Mouse (Mus musculus): ENCODE results near the gene Smco3. TPM values are rescaled to one million over a fixed set of nuclear protein-coding genes. Genes with fewer than 3 reads are reported as not detected.

The Smco3 gene
- total and polyA plus RNA-seq, 3 experiments = not detected

DNA sequence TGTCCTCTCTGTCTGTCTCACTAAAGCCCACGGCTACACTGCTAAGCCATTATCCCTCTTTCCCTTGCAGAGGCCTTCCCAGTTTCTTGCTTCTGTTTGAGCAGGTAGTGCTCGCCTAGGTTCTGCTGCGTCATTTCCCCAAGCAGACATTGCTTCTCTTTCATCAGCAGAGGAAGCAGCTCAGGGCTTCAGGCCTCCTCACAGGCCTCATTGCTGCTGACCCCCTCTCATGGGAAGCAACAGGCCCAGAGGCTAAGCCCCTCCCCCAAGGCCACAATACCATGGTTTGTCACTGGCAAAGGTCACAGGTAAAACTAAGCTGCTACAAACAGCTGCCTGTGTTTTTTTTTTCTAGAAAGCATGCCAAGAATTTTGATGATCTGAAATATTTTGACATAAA lies 17.5 kb upstream of the Smco3 start:
- H3K27me3 ChIP-seq (ENCODE audit: control insufficient read depth in 1 of 2, insufficient read depth in 2 of 2, low read length in 2 of 2) = no peaks in the 10 kb centered on the region
- no peak overlapping the region for H3K27ac ChIP-seq (ENCODE audit: control insufficient read depth, low read depth, low read length)
- H3K9ac ChIP-seq (ENCODE audit: control insufficient read depth, low read depth, low read length, poor library complexity, severe bottlenecking) = no peak overlapping the region
- peak; percentile 26 for DNase-seq (ENCODE audit: low read depth, low spot score)
- no peak overlapping the region for H3K4me3 ChIP-seq (ENCODE audit: control insufficient read depth in 1 of 2, insufficient read depth in 1 of 2, low read depth in 2 of 2, low read length in 2 of 2)
- no peaks in the 10 kb centered on the region for H3K79me2 ChIP-seq (ENCODE audit: control insufficient read depth, insufficient read depth, low read length, poor library complexity)
- H3K36me3 ChIP-seq (ENCODE audit: control insufficient read depth in 1 of 2, insufficient read depth in 2 of 2, low read length in 2 of 2) = peaks cover 0 to 9% of the 10 kb centered on the region in 2 experiments; a peak in 2 of 4 replicates
- H3K4me1 ChIP-seq (ENCODE audit: control insufficient read depth in 1 of 2, insufficient read depth in 2 of 2, low read length in 2 of 2) = peaks cover 0 to 26% of the 10 kb centered on the region in 2 experiments; a peak in 3 of 4 replicates
- no peak for TF ChIP-seq POLR2AphosphoS2 (IDR thresholded peaks at IDR 0.05; ENCODE audit: low read length)
- TF ChIP-seq MAZ (IDR thresholded peaks at IDR 0.05; ENCODE audit: low read depth, low read length) = no peak
- TF ChIP-seq POLR2A (IDR thresholded peaks at IDR 0.05; ENCODE audit: control insufficient read depth in 1 of 2, insufficient read depth in 1 of 2, low read depth in 1 of 2, low read length in 2 of 2, poor library complexity in 1 of 2) = no peak
- TF ChIP-seq ZMIZ1 (IDR thresholded peaks at IDR 0.05; ENCODE audit: low read depth, low read length) = no peak
- no peak for TF ChIP-seq HCFC1 (IDR thresholded peaks at IDR 0.05; ENCODE audit: low read depth, low read length)
- TF ChIP-seq MEF2A (IDR thresholded peaks at IDR 0.05; ENCODE audit: extremely low read depth, insufficient replicate concordance, low read depth, low read length, poor library complexity, severe bottlenecking) = no peak
- TF ChIP-seq CHD2 (IDR thresholded peaks at IDR 0.05; ENCODE audit: low read length) = no peak
- TF ChIP-seq GABPA (IDR thresholded peaks at IDR 0.05; ENCODE audit: low read depth, low read length) = no peak
- no peaks in the 10 kb centered on the region for H3K9me3 ChIP-seq (replicated peaks; ENCODE audit: insufficient read depth, low read length)

DNA sequence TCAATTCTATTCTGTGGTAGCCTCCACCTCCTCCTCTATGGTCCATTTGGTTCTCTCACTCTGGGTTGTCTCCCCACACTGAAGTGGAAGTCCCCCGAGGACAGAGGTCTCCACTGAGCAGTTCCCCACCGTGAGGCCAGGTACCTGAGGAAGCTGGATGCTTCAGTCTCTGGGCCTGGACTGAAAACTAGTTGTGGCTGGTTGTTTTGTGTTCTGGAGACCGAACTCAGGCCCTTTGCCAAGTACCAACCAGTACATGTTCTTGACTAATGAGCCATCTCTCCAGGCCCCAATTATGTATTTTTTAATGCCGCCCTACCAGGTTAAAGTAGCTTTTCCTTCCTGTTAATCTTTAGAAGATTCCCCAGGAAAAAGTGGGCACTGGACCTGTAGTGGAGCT lies 17.1 kb upstream of the Smco3 start:
- H3K9ac ChIP-seq (ENCODE audit: control insufficient read depth, low read depth, low read length, poor library complexity, severe bottlenecking) = no peak overlapping the region
- no peaks in the 10 kb centered on the region for H3K27me3 ChIP-seq (ENCODE audit: control insufficient read depth in 1 of 2, insufficient read depth in 2 of 2, low read length in 2 of 2)
- TF ChIP-seq MXI1 (IDR thresholded peaks at IDR 0.05; ENCODE audit: low read depth, low read length) (no peak), ZC3H11A (IDR thresholded peaks at IDR 0.05; ENCODE audit: low read depth, low read length) (no peak), JUND (IDR thresholded peaks at IDR 0.05; ENCODE audit: low read depth, low read length) (no peak), ETS1 (IDR thresholded peaks at IDR 0.05; ENCODE audit: low read depth, low read length) (no peak), TAL1 (IDR thresholded peaks at IDR 0.05; ENCODE audit: low read length) (no peak), MAFK (IDR thresholded peaks at IDR 0.05; ENCODE audit: borderline replicate concordance, low read depth, low read length) (no peak), CHD1 (IDR thresholded peaks at IDR 0.05; ENCODE audit: low read depth, low read length) (no peak), GABPA (IDR thresholded peaks at IDR 0.05; ENCODE audit: low read depth, low read length) (no peak), RAD21 (IDR thresholded peaks at IDR 0.05; ENCODE audit: low read depth, low read length) (no peak), MYC (IDR thresholded peaks at IDR 0.05; ENCODE audit: low read depth, low read length) (no peak), EP300 (IDR thresholded peaks at IDR 0.05; ENCODE audit: low read depth in 1 of 2, low read length in 2 of 2) (no peak), POLR2AphosphoS5 (IDR thresholded peaks at IDR 0.05; ENCODE audit: borderline replicate concordance, low read depth, low read length) (no peak), USF1 (IDR thresholded peaks at IDR 0.05; ENCODE audit: low read depth, low read length) (no peak), SMC3 (IDR thresholded peaks at IDR 0.05; ENCODE audit: low read depth, low read length) (no peak), GATA1 (IDR thresholded peaks at IDR 0.05; ENCODE audit: low read depth, low read length) (no peak)
- H3K4me3 ChIP-seq (ENCODE audit: control insufficient read depth in 1 of 2, insufficient read depth in 1 of 2, low read depth in 2 of 2, low read length in 2 of 2) = no peak overlapping the region
- no peak overlapping the region for H3K27ac ChIP-seq (ENCODE audit: control insufficient read depth, low read depth, low read length)
- DNase-seq (ENCODE audit: low read depth, low spot score) = no peak
- no peaks in the 10 kb centered on the region for H3K79me2 ChIP-seq (ENCODE audit: control insufficient read depth, insufficient read depth, low read length, poor library complexity)
- H3K4me1 ChIP-seq (ENCODE audit: control insufficient read depth in 1 of 2, insufficient read depth in 2 of 2, low read length in 2 of 2) = peaks cover 0 to 22% of the 10 kb centered on the region in 2 experiments; a peak in 3 of 4 replicates
- H3K36me3 ChIP-seq (ENCODE audit: control insufficient read depth in 1 of 2, insufficient read depth in 2 of 2, low read length in 2 of 2) = peaks cover 0 to 9% of the 10 kb centered on the region in 2 experiments; a peak in 2 of 4 replicates
- H3K9me3 ChIP-seq (replicated peaks; ENCODE audit: insufficient read depth, low read length) = no peaks in the 10 kb centered on the region

All from MEL (cell line).